8 mouse cellular contexts compared by ENCODE assay signal in genomic region chr2:91950275-91951085, GRCm38 (mm10). TPM values are rescaled to one million over a fixed set of nuclear protein-coding genes. Genes with fewer than 3 reads are reported as not detected.
DNase-seq lines count a peak whose midpoint lies in the region; ATAC-seq and TF ChIP-seq lines count a peak whose summit lies in the region.

No protein-coding gene starts in this region.

- DNase-seq in forebrain, embryonic 11.5 days (ENCODE audit: low spot score) = peak; percentile 67
- DNase-seq in hindbrain, embryonic 10.5 days (ENCODE audit: low spot score) = no peak
- DNase-seq in liver = peak; percentile 81
- peak; percentile 76 for DNase-seq in thymus, postnatal 4 days
- DNase-seq in frontal cortex, postnatal 36 days (ENCODE audit: low spot score in 2 of 2) = no peak

- peak overlapping the region; percentile 51 for H3K4me3 ChIP-seq in E14TG2a.4 (replicated peaks; ENCODE audit: low read length)
- H3K4me3 ChIP-seq in bone marrow, adult 2 months (replicated peaks; ENCODE audit: control insufficient read depth, low read depth, low read length) = peak overlapping the region; percentile 41
- no peak overlapping the region for H3K4me3 ChIP-seq in forebrain, embryonic 11.5 days (ENCODE audit: low read depth, low read length)
- H3K4me3 ChIP-seq in hindbrain, embryonic 10.5 days = peak overlapping the region; percentile 37
- no peak overlapping the region for H3K4me3 ChIP-seq in midbrain, embryonic 16.5 days (ENCODE audit: low read depth, low read length)

- peak overlapping the region; percentile 75 for H3K27ac ChIP-seq in bone marrow, adult 2 months (ENCODE audit: control insufficient read depth, insufficient read depth, low read depth, low read length, poor library complexity)
- H3K27ac ChIP-seq in forebrain, embryonic 11.5 days (ENCODE audit: low read depth, low read length) = 0 out of 2 replicates have a peak overlapping the region, but pooled peaks have one; percentile 31
- H3K27ac ChIP-seq in hindbrain, embryonic 10.5 days = peak overlapping the region; percentile 85
- 0 out of 2 replicates have a peak overlapping the region, but pooled peaks have one; percentile 1 for H3K27ac ChIP-seq in midbrain, embryonic 16.5 days (ENCODE audit: low read length)

- H3K4me1 ChIP-seq in E14TG2a.4 (replicated peaks; ENCODE audit: low read depth, low read length) = peaks cover 76% of the 10 kb centered on the region
- peaks cover 13% of the 10 kb centered on the region for H3K4me1 ChIP-seq in bone marrow, adult 2 months (ENCODE audit: control insufficient read depth, insufficient read depth, low read length)
- H3K4me1 ChIP-seq in forebrain, embryonic 11.5 days (replicated peaks; ENCODE audit: control insufficient read depth, insufficient read depth, low read length) = peaks cover 22% of the 10 kb centered on the region
- H3K4me1 ChIP-seq in hindbrain, embryonic 10.5 days (replicated peaks) = peaks cover 73% of the 10 kb centered on the region
- peaks cover 16% of the 10 kb centered on the region for H3K4me1 ChIP-seq in midbrain, embryonic 16.5 days (ENCODE audit: control insufficient read depth, insufficient read depth, low read length)

- TF ChIP-seq CTCF in E14TG2a.4 (conservative IDR thresholded peaks at IDR 0.05; ENCODE audit: low read length) = no peak
- no peak for TF ChIP-seq CTCF in bone marrow, adult 2 months (IDR thresholded peaks at IDR 0.05; ENCODE audit: control insufficient read depth, insufficient read depth, low read length)

- no peak overlapping the region for H3K4me2 ChIP-seq in forebrain, embryonic 11.5 days (ENCODE audit: low read depth, low read length, severe bottlenecking)
- peak overlapping the region; percentile 25 for H3K4me2 ChIP-seq in midbrain, embryonic 16.5 days (ENCODE audit: low read length)

- no peaks in the 10 kb centered on the region for H3K9me3 ChIP-seq in E14TG2a.4 (ENCODE audit: low read length)
- no peaks in the 10 kb centered on the region for H3K9me3 ChIP-seq in forebrain, embryonic 11.5 days (ENCODE audit: control insufficient read depth, low read length)
- no peaks in the 10 kb centered on the region for H3K9me3 ChIP-seq in hindbrain, embryonic 10.5 days
- no peaks in the 10 kb centered on the region for H3K9me3 ChIP-seq in midbrain, embryonic 16.5 days (replicated peaks; ENCODE audit: control insufficient read depth, low read length, poor library complexity, severe bottlenecking)

- peak overlapping the region; percentile 32 for H3K9ac ChIP-seq in forebrain, embryonic 11.5 days (ENCODE audit: low read length)
- no peak overlapping the region for H3K9ac ChIP-seq in midbrain, embryonic 16.5 days (ENCODE audit: low read depth, low read length)

- WGBS in bone marrow, adult 2 months = 3% methylated on average over 15 of the region's 15 CpGs
- WGBS in forebrain, embryonic 11.5 days = 14% methylated on average over 15 of the region's 15 CpGs
- WGBS in hindbrain, embryonic 10.5 days = 22% methylated on average over 15 of the region's 15 CpGs
- WGBS in midbrain, embryonic 16.5 days = 23% methylated on average over 14 of the region's 15 CpGs

- no peaks in the 10 kb centered on the region for H3K27me3 ChIP-seq in E14TG2a.4 (ENCODE audit: insufficient read depth, low read length)
- no peaks in the 10 kb centered on the region for H3K27me3 ChIP-seq in forebrain, embryonic 11.5 days (ENCODE audit: control insufficient read depth, insufficient read depth, low read length)
- H3K27me3 ChIP-seq in hindbrain, embryonic 10.5 days (ENCODE audit: insufficient read depth, poor library complexity, severe bottlenecking) = no peaks in the 10 kb centered on the region
- no peaks in the 10 kb centered on the region for H3K27me3 ChIP-seq in midbrain, embryonic 16.5 days (ENCODE audit: control insufficient read depth, insufficient read depth, low read depth, low read length)

- no peak for TF ChIP-seq POLR2A in bone marrow, adult 2 months (IDR thresholded peaks at IDR 0.05; ENCODE audit: borderline replicate concordance, control insufficient read depth, low read depth, low read length)

- H3K36me3 ChIP-seq in E14TG2a.4 (ENCODE audit: insufficient read depth, low read length) = 0 out of 2 replicates have a peak, but pooled peaks cover 3% of the 10 kb centered on the region
- H3K36me3 ChIP-seq in forebrain, embryonic 11.5 days (ENCODE audit: control insufficient read depth, insufficient read depth, low read length) = no peaks in the 10 kb centered on the region
- peaks cover 3% of the 10 kb centered on the region for H3K36me3 ChIP-seq in hindbrain, embryonic 10.5 days
- no peaks in the 10 kb centered on the region for H3K36me3 ChIP-seq in midbrain, embryonic 16.5 days (ENCODE audit: control insufficient read depth, insufficient read depth, low read length)

- ATAC-seq in forebrain, embryonic 11.5 days (replicated peaks; ENCODE audit: low FRiP score) = peak; percentile 76
- peak; percentile 29; the same call in 1 of the 2 replicates for ATAC-seq in midbrain, embryonic 16.5 days

RNA-seq across cellular contexts. Expression of gene Gm9821, which starts 5.0 kb away (rescaled TPM):
- not detected in 2 replicates for polyA plus RNA-seq in bone marrow, adult 2 months (2011; ENCODE audit: insufficient read depth, insufficient read length, low replicate concordance, missing spikeins)
- polyA plus RNA-seq in forebrain, embryonic 11.5 days (2014; fragmentation: Nextera tagmentation; extraction: Ambion mirVana) = 0.36 and 0.90 TPM in 2 replicates
- 0.18 and 0.25 TPM in 2 replicates for polyA plus RNA-seq in hindbrain, embryonic 10.5 days (2016; fragmentation: Nextera tagmentation; extraction: Ambion mirVana)
- polyA plus RNA-seq in midbrain, embryonic 16.5 days (2015; fragmentation: Nextera tagmentation; extraction: Ambion mirVana) = 0.11 TPM in 1 of 2 replicates, not detected in the other

RNA-seq across cellular contexts. Expression of gene Mdk, which starts 18.4 kb away (rescaled TPM):
- polyA plus RNA-seq in bone marrow, adult 2 months (2011; ENCODE audit: insufficient read depth, insufficient read length, low replicate concordance, missing spikeins) = 14.9 and 18.6 TPM in 2 replicates
- 1,095 and 1,130 TPM in 2 replicates for polyA plus RNA-seq in forebrain, embryonic 11.5 days (2014; fragmentation: Nextera tagmentation; extraction: Ambion mirVana)
- 1,375 and 1,717 TPM in 2 replicates for polyA plus RNA-seq in hindbrain, embryonic 10.5 days (2016; fragmentation: Nextera tagmentation; extraction: Ambion mirVana)
- polyA plus RNA-seq in midbrain, embryonic 16.5 days (2015; fragmentation: Nextera tagmentation; extraction: Ambion mirVana) = 98.8 and 113 TPM in 2 replicates

RNA-seq across cellular contexts. Expression of gene Chrm4, which starts 23.4 kb away (rescaled TPM):
- polyA plus RNA-seq in bone marrow, adult 2 months (2011; ENCODE audit: insufficient read depth, insufficient read length, low replicate concordance, missing spikeins) = not detected in 2 replicates
- polyA plus RNA-seq in forebrain, embryonic 11.5 days (2014; fragmentation: Nextera tagmentation; extraction: Ambion mirVana) = 0.47 and 0.56 TPM in 2 replicates
- 0.48 and 0.95 TPM in 2 replicates for polyA plus RNA-seq in hindbrain, embryonic 10.5 days (2016; fragmentation: Nextera tagmentation; extraction: Ambion mirVana)
- polyA plus RNA-seq in midbrain, embryonic 16.5 days (2015; fragmentation: Nextera tagmentation; extraction: Ambion mirVana) = 0.33 and 0.34 TPM in 2 replicates

RNA-seq across cellular contexts. Expression of gene Dgkz, which starts 25.2 kb away (rescaled TPM):
- 82.4 and 229 TPM in 2 replicates for polyA plus RNA-seq in bone marrow, adult 2 months (2011; ENCODE audit: insufficient read depth, insufficient read length, low replicate concordance, missing spikeins)
- 32.7 and 35.9 TPM in 2 replicates for polyA plus RNA-seq in forebrain, embryonic 11.5 days (2014; fragmentation: Nextera tagmentation; extraction: Ambion mirVana)
- polyA plus RNA-seq in hindbrain, embryonic 10.5 days (2016; fragmentation: Nextera tagmentation; extraction: Ambion mirVana) = 36.3 and 39.4 TPM in 2 replicates
- polyA plus RNA-seq in midbrain, embryonic 16.5 days (2015; fragmentation: Nextera tagmentation; extraction: Ambion mirVana) = 28.3 and 33.3 TPM in 2 replicates

Comparison
In these comparisons a context has a peak if more than half of its experiments do, and no peak if none do; other contexts are left out.
1. H3K4me3 ChIP-seq: peak in E14TG2a.4 (single experiment), bone marrow, adult 2 months (single experiment) and hindbrain, embryonic 10.5 days (single experiment); none in forebrain, embryonic 11.5 days (single experiment) and midbrain, embryonic 16.5 days (single experiment).
2. H3K27ac ChIP-seq: peak in every context shown above with its lines; median percentile 85 in hindbrain, embryonic 10.5 days; 75 in bone marrow, adult 2 months; 31 in forebrain, embryonic 11.5 days; 1 in midbrain, embryonic 16.5 days.
3. DNase-seq: peak in forebrain, embryonic 11.5 days (single experiment), liver (single experiment) and thymus, postnatal 4 days (single experiment); none in hindbrain, embryonic 10.5 days (single experiment) and frontal cortex, postnatal 36 days (0 of 2).